Mouse (Mus musculus) left cerebral cortex, postnatal 14 days (tissue): ENCODE measurements around the gene Olfr613. TPM values are rescaled to one million over a fixed set of nuclear protein-coding genes. Genes with fewer than 3 reads are reported as not detected.
"Not testable (repeated sequence)": the region's sequence is repeated elsewhere in the genome, so short reads cannot be mapped to it uniquely, and the experiment has no call there.

Source experiments
- DNase-seq, 2 experiments: peaks; one replicate each; pipeline ENCODE4 v3.0.0; 2021 to 2022; ENCODE audit warnings: low spot score in 2 of 2, mixed read lengths in 1 of 2
- intact Hi-C: fragments of 180-260 bp; cut with DNase I; formaldehyde crosslinking; loops from one replicate; pipeline ENCODE4 v1.15.1; 2025
- long read RNA-seq, 2 experiments: library from polyadenylated mRNA; stranded (forward); transcript quantifications; one replicate each; pipeline ENCODE4 v2.0.0; 2021
- microRNA-seq, 2 experiments: library from miRNA; unstranded; fragments of <30 nt; microRNA quantifications; one replicate each; pipeline ENCODE4 v1.2.0; 2022
- total RNA-seq, 2 experiments: library from RNA; stranded (reverse); gene quantifications; 2 replicates each; pipeline ENCODE4 v1.2.3; 2021

Gene Olfr613
- not detected for total RNA-seq
- long read RNA-seq, experiment 1: 0 reads
- long read RNA-seq, experiment 2: 0 reads

DNA sequence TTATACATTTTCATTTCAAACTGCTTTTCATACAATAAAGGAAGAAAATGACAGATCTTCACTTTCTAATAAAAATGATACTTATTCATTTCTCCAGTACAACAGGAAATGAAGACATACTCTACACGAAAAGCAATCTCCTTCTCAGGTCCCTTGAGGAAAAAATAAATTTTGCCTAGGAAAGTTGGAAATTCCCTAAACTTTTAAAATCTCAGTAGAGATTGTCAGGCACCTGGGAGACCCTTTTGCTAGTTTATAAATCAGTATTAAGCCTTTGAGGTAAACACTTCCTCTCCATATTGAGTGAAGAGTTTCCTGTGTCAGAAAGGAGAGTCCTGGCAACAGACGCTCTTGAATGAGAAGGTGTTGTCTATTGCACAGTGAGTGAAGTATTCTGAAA, at the start of gene Olfr613:
Olfr613 (plus strand) TSS at position 301 of the 400 bp plus-strand sequence.
- no peak for DNase-seq
- intact Hi-C loops: no loop called here

DNA sequence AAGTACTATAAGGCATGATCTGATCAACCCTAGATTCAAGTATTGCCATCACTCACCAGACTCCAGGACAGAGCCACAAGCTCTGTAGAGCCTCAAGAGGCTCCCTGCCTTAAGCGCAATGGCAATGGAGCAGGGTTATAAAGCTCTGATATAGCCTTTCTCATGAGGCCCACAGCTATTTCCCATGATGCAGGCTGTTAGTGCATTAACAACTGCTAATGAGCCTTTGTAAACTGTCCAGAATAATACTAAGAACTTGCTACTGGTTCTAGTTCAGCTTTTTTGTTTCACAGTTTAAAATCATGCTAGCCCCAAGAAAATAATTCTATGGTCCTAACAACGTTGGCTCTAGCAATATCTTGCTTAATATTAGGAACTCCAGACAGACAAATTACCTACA, 35.9 kb upstream of the Olfr613 start, which contains the start of gene Olfr610:
Olfr610 (minus strand) TSS at position 101 of the 400 bp plus-strand sequence.
- intact Hi-C loops: no loop called here
- DNase-seq: no peak

DNA sequence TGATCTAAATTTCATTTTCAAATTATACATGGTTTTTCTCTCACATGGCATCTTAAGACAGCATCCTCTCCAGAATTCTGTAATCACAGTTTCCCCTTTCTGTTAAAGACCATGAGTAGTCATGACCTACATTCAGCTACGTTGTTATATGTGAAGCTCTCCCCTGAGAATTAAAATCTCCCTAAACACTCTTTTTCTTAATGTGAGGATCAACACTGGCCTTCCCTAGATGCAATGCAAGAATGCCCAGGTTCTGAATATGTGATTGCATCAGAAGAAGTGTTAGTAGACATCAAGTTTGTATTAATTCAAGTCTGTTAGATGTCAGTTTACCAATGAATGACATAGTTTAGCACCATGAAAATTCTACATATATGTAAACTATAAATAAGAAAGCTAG, 27.1 kb upstream of the Olfr613 start, which contains the start of gene Olfr611:
Olfr611 (minus strand) TSS at position 101 of the 400 bp plus-strand sequence.
- intact Hi-C loops, DNase-seq: not testable (repeated sequence)

DNA sequence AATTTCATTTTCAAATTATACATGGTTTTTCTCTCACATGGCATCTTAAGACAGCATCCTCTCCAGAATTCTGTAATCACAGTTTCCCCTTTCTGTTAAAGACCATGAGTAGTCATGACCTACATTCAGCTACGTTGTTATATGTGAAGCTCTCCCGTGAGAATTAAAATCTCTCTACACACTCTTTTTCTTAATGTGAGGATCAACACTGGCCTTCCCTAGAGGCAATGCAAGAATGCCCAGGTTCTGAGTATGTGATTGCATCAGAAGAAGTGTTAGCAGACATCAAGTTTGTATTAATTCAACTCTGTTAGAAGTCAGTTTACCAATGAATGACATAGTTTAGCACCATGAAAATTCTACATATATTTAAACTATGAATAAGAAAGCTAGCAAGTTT, 5.3 kb upstream of the Olfr613 start, which contains the start of gene Olfr612:
Olfr612 (minus strand) TSS at position 101 of the 400 bp plus-strand sequence.
- intact Hi-C loops: not testable (repeated sequence)

DNA sequence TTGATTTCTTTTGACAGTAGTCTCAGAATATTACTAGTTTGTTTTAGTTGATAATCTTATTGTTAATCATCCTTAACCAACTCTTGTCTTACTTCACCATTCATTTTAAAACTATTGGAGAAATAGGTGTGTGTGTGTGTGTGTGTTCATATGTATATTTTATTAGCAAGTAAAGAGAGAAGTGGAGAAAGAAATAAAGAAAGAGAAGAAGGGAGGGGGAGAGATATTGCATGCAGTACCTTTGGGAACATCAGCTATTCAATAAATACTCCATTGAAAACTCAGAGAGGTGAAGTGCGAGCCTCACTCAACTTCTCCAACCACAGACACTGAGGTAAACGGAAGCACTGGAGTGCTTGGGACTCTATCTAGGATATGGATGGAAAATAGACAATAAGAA, 7.9 kb downstream of the Olfr613 start, which contains the start of gene Olfr615:
Olfr615 (plus strand) TSS at position 301 of the 400 bp plus-strand sequence.
- intact Hi-C loops: no loop called here
- no peak for DNase-seq

More for the DNA sequence above, 5.3 kb upstream of the Olfr613 start, which contains the start of gene Olfr612:
- not testable (repeated sequence) for DNase-seq

DNA sequence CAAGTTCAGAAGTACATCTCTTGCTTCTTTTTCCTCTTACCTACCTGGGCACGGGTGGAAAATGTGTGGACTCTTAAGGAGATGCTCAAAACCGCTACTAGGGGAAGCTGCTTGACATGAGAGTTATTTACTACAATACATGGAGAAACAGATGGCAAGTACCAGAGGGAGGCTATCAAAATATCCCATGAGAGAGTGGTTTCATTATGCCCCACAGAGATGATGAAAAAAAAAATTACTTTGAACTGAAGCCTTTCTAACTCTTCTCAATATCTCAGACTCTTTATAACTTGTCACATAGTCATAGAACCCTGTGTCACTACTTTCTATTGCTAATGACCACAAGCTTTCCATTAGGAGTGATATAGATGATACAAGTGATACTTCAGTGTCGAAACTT, 21.2 kb downstream of the Olfr613 start, which contains the start of gene Olfr616:
Olfr616 (minus strand) TSS at position 101 of the 400 bp plus-strand sequence.
- intact Hi-C loops: no loop called here
- DNase-seq: no peak

DNA sequence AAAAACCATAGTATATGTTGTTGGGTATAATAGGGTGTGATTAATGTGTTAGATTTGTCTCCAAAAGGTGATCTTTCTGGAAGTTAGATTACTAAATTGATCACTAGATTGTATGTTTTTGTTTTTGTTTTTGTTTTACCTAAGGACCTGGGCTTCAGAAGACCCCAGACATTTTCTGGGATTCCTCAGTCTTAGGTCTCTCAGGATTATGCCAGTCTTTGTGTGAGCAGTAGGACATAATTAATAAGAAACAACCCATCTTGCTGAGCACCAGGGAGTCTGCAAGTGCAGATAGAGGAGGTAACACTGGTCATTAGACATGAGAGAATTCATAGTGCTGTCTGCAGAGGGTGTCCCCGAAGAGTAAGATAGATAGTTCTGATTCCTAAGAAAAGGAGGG, 24.9 kb downstream of the Olfr613 start, which contains the start of gene Olfr617:
Olfr617 (plus strand) TSS at position 301 of the 400 bp plus-strand sequence.
- no peak for DNase-seq
- intact Hi-C loops: no loop called here

DNA sequence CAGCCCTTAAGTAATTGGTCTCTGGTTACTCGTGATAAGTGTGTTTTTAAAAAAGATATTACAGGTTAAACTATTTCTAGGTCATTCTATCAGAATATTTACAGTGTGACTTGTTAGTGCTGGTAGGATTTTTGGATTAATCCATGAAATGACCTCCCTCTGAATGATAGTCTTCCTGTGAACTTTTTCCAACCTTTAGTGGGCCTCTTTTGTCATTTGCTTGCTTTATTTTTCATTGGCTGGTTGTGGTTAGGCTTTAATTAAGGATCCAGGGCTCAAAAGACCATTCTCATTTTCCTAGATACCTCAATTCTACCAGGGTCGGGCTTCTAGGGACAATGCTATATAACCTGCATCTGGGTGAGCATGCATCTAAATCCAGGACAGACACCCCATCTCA, 41.9 kb downstream of the Olfr613 start, which contains the start of gene Olfr618:
Olfr618 (plus strand) TSS at position 301 of the 400 bp plus-strand sequence.
- intact Hi-C loops: no loop called here
- no peak for DNase-seq

DNA sequence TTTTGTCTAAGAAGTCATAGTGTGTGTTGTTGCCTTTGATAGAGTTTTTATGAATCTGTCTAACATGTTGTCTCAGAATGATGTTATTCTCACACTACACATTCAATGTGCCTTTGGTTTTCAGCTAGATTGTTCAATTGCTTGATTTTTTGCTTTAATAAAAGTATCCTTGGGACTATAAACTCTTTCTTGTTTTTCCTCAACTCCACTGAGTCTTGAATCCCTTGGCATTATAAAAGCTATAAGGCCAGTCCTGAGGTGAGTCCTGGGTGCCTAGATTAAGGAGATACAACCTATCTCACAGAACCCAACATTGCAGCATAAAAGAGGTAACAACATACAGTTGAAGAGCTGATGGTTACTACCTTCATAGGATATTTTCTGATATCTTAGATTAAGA, 52.4 kb downstream of the Olfr613 start, which contains the start of gene Olfr619:
Olfr619 (plus strand) TSS at position 301 of the 400 bp plus-strand sequence.
- no peak for DNase-seq
- intact Hi-C loops: no loop called here

Small RNA genes within 50 kb of the gene (microRNA-seq; reads per million reads assigned to microRNA genes)
- 0 reads per million in 2 experiments for gene Gm26506

Other genes with a start within 250 kb of the Olfr613 start
- gene Olfr596, start 242.4 kb upstream of the Olfr613 start, total RNA-seq: not detected
- gene Olfr597, start 231.8 kb upstream of the Olfr613 start, total RNA-seq: not detected
- not detected for gene Olfr598, start 224.5 kb upstream of the Olfr613 start, total RNA-seq
- not detected for gene Olfr599, start 212.2 kb upstream of the Olfr613 start, total RNA-seq
- gene Olfr600, start 198.4 kb upstream of the Olfr613 start, total RNA-seq: not detected
- not detected for gene Olfr601, start 185.4 kb upstream of the Olfr613 start, total RNA-seq
- not detected for gene Olfr603, start 161.9 kb upstream of the Olfr613 start, total RNA-seq
- gene Usp17lc, start 133.0 kb upstream of the Olfr613 start, total RNA-seq: not detected
- gene Olfr605, start 102.6 kb upstream of the Olfr613 start, total RNA-seq: not detected
- not detected for gene Olfr606, start 99.0 kb upstream of the Olfr613 start, total RNA-seq
- gene Olfr607, start 83.9 kb upstream of the Olfr613 start, total RNA-seq: not detected
- gene Olfr608, start 78.2 kb upstream of the Olfr613 start, total RNA-seq: not detected
- gene Olfr609, start 50.0 kb upstream of the Olfr613 start, total RNA-seq: not detected
- gene Olfr610, start 36.0 kb upstream of the Olfr613 start, total RNA-seq: not detected
- gene Olfr611, start 27.2 kb upstream of the Olfr613 start, total RNA-seq: not detected
- not detected for gene Olfr612, start 5.4 kb upstream of the Olfr613 start, total RNA-seq
- not detected for gene Olfr615, start 8.0 kb downstream of the Olfr613 start, total RNA-seq
- gene Olfr616, start 21.1 kb downstream of the Olfr613 start, total RNA-seq: not detected
- gene Olfr617, start 25.0 kb downstream of the Olfr613 start, total RNA-seq: not detected
- not detected for gene Olfr618, start 42.0 kb downstream of the Olfr613 start, total RNA-seq
- not detected for gene Olfr619, start 52.5 kb downstream of the Olfr613 start, total RNA-seq
- gene Olfr620, start 64.5 kb downstream of the Olfr613 start, total RNA-seq: not detected
- gene Olfr622, start 94.6 kb downstream of the Olfr613 start, total RNA-seq: not detected
- not detected for gene Olfr623, start 115.6 kb downstream of the Olfr613 start, total RNA-seq
- gene Olfr624, start 123.1 kb downstream of the Olfr613 start, total RNA-seq: under 1 TPM in 1 of 2 experiments, not detected in 1; 0.06 TPM
- not detected for gene Olfr625-ps1, start 134.6 kb downstream of the Olfr613 start, total RNA-seq
- gene Olfr243, start 166.6 kb downstream of the Olfr613 start, total RNA-seq: not detected
- not detected for gene Olfr628, start 182.3 kb downstream of the Olfr613 start, total RNA-seq
- not detected for gene Olfr629, start 196.9 kb downstream of the Olfr613 start, total RNA-seq
- not detected for gene Olfr630, start 209.3 kb downstream of the Olfr613 start, total RNA-seq
- not detected for gene Olfr69, start 223.5 kb downstream of the Olfr613 start, total RNA-seq
- gene Olfr68, start 231.6 kb downstream of the Olfr613 start, total RNA-seq: not detected
- gene Olfr67, start 243.7 kb downstream of the Olfr613 start, total RNA-seq: not detected